Mouse (Mus musculus) kidney, embryonic 16.5 days (tissue): ENCODE measurements around the gene Erc1. TPM values are rescaled to one million over a fixed set of nuclear protein-coding genes. Genes with fewer than 3 reads are reported as not detected.

ENCODE experiments used
- ATAC-seq: fragments of 200-750 bp; cut with Nextera tagmentation; 2 replicates; pipeline ENCODE4 v1.8.0; 2017; ENCODE audit warnings: moderate TSS enrichment; ENCODE audit not compliant: low FRiP score, low TSS enrichment
- H3K27ac ChIP-seq: fragments of 300-500 bp; sonication (generic); 2 replicates; pipeline ENCODE4 v1.5.1; 2014; ENCODE audit warnings: low read length
- H3K27me3 ChIP-seq: fragments of 300-500 bp; sonication (generic); 2 replicates; pipeline ENCODE4 v1.6.1; 2014; ENCODE audit warnings: low read length, control low read depth, mixed read lengths; ENCODE audit not compliant: insufficient read depth
- H3K36me3 ChIP-seq: fragments of 300-500 bp; sonication (generic); 2 replicates; pipeline ENCODE4 v1.6.1; 2014; ENCODE audit warnings: low read length, control low read depth, mixed read lengths; ENCODE audit not compliant: insufficient read depth
- H3K4me1 ChIP-seq: fragments of 300-500 bp; sonication (generic); 2 replicates; pipeline ENCODE4 v1.6.1; 2014; ENCODE audit warnings: low read length, control low read depth, mixed read lengths; ENCODE audit not compliant: insufficient read depth
- H3K4me2 ChIP-seq: fragments of 300-500 bp; sonication (generic); replicated peaks from 2 replicates; pipeline ENCODE4 v1.6.1; 2014; ENCODE audit warnings: low read depth, low read length
- H3K4me3 ChIP-seq: fragments of 300-500 bp; sonication (generic); 2 replicates; pipeline ENCODE4 v1.5.1; 2014; ENCODE audit warnings: mild to moderate bottlenecking, low read length
- H3K9ac ChIP-seq: fragments of 300-500 bp; sonication (generic); replicated peaks from 2 replicates; pipeline ENCODE4 v1.6.1; 2014; ENCODE audit warnings: low read length
- H3K9me3 ChIP-seq: fragments of 300-500 bp; sonication (generic); 2 replicates; pipeline ENCODE4 v1.6.1; 2016; ENCODE audit warnings: low read length, control low read depth
- WGBS: fragments of 180-500 bp; shearing (Covaris S2); extraction: QIAGEN DNeasy Blood & Tissue Kit; methylation state at CpG from one replicate; pipeline ENCODE4 v1.1.7; 2014; 5-methylcytosine and 5-hydroxymethylcytosine counted together
- polyA plus RNA-seq: library from polyadenylated mRNA; unstranded; fragments of >200 nt; fragmentation: Nextera tagmentation; extraction: Ambion mirVana; gene quantifications from 2 replicates; pipeline ENCODE4 v1.2.1, GENCODE M21; 2015

Gene Erc1
- polyA plus RNA-seq, 1 experiment from 2014 or later = 15.0 TPM

GRCm38 (mm10) chr6:119521931-119522391 is 326.0 kb downstream of the Erc1 start:
- Histone ChIP-seq H3K36me3 (no peaks in the 10 kb centered on the region), H3K4me1 (0 out of 2 replicates have a peak, but pooled peaks cover 3% of the 10 kb centered on the region), H3K4me2 (no peak overlapping the region), H3K9ac (no peak overlapping the region), H3K27me3 (no peaks in the 10 kb centered on the region), H3K4me3 (no peak overlapping the region), H3K27ac (no peak overlapping the region), H3K9me3 (no peaks in the 10 kb centered on the region)
- no peak for ATAC-seq
- 35% methylated on average over 3 of the region's 3 CpGs for WGBS

- Histone ChIP-seq H3K4me1 (no peaks in the 10 kb centered on the region), H3K27me3 (no peaks in the 10 kb centered on the region)
- no peak for ATAC-seq
Measured at GRCm38 (mm10) chr6:119521482-119521900, 326.5 kb downstream of the Erc1 start.

More at GRCm38 (mm10) chr6:119521482-119521900, 326.5 kb downstream of the Erc1 start:
- H3K9me3 ChIP-seq = 0 out of 2 replicates have a peak, but pooled peaks cover under 1% of the 10 kb centered on the region
- no peak overlapping the region for H3K9ac ChIP-seq
- no peak overlapping the region for H3K27ac ChIP-seq
- H3K4me2 ChIP-seq = no peak overlapping the region
- H3K36me3 ChIP-seq = no peaks in the 10 kb centered on the region
- H3K4me3 ChIP-seq = no peak overlapping the region
- 80% methylated on average over 3 of the region's 3 CpGs for WGBS

Other genes starting within 250 kb of the Erc1 start
- 26.3 and 27.9 TPM in 2 replicates for gene Rad52, start 54.5 kb upstream of the Erc1 start, polyA plus RNA-seq
- 40.7 and 57.0 TPM in 2 replicates for gene Wnk1, start 190.5 kb upstream of the Erc1 start, polyA plus RNA-seq
- gene Ninj2, start 245.2 kb upstream of the Erc1 start, polyA plus RNA-seq = 0.19 TPM in 1 of 2 replicates, not detected in the other